Mouse (Mus musculus) fibroblast of lung, adult 2 months (primary cell): Measurements from ENCODE around the gene Shisa4.
"Not testable (repeated sequence)": the region's sequence is repeated elsewhere in the genome, so short reads cannot be mapped to it uniquely, and the experiment has no call there.

Experiments
- DNase-seq: peaks from one replicate; pipeline ENCODE4 v3.0.0-alpha.2; 2011; ENCODE audit warnings: low read depth

The Shisa4 gene

DNA sequence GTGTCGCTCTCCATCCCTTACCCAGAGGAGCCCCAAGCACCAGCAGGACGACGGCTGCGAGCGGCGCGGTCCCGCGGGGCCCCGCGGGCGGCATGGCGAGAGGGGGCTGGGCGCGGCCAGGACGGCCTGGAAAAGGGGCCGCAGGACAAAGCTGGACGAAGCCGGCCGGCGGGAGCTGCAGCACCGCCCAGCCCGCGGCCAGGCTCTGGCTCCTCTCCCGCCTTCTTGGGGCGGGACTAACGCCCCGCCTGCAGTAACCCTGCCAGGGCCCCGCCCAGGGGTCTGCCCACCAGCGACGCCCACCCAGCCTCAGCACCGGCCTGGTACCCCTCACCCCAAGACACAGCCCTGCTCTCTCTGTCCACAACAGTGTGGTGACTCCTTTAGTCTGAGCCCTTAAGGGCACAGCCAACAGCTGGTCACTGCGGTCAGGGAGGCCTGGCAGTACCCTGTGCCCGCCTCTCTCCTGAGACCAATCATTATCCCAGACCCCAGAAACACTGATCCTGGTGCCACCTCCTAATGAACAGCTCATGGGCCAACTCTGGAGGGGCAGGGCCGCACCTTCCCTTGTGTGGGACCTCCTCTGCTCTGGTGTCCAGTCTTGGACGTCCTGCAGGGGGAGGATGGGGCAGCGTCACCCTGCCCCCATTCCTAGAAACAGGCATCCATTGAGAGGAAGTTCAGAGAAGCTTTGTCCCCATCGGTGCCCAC, at the start of gene Shisa4:
Shisa4 (minus strand) TSS at position 370 of the 714 bp plus-strand sequence.
- no peak for DNase-seq

GRCm38 (mm10) chr1:135422772-135423171, 47.7 kb upstream of the Shisa4 start:
- no peak for DNase-seq

DNA sequence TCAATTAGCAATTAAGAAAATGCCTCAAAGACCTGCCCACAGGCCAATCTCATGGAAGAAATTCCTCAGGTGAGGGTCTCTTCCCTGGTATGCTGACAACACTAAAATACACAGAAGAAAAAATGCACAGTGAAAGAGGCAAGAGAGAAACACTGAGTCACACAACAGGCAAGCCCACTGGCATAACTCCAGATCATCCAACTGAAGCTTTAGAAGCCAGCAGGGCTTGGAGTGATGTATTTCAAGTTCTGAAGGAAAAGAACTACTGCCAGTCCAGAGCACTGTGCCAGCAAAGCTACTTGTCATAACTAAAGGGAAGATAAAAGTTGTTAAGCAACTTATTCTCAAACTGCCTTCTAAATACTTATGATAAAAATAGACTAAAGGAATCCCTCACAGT, 39.0 kb upstream of the Shisa4 start:
- DNase-seq: no peak

DNA sequence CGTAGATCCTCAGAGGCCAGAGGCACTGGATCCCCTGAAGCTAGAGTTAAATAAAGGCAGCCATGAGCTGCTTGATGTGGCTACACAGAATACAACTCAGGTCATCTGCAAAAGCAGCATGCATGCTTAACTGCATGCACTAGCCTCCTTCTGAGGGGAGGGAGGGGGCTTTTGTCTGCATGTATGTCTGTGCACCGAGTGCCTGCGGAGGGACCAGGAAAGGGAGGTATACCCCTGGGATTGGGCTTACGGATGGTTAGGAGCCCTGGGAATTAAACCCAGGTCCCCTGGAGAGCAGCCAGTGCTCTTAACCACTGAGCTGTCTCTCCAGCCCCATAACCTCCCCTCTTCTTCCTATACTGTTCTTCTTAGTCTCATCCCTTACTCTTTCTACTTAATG, 37.1 kb upstream of the Shisa4 start:
- no peak for DNase-seq

GRCm38 (mm10) chr1:135410967-135411366, 35.9 kb upstream of the Shisa4 start:
- DNase-seq: peak; percentile 82

GRCm38 (mm10) chr1:135408973-135409372, 33.9 kb upstream of the Shisa4 start:
- DNase-seq: no peak

DNA sequence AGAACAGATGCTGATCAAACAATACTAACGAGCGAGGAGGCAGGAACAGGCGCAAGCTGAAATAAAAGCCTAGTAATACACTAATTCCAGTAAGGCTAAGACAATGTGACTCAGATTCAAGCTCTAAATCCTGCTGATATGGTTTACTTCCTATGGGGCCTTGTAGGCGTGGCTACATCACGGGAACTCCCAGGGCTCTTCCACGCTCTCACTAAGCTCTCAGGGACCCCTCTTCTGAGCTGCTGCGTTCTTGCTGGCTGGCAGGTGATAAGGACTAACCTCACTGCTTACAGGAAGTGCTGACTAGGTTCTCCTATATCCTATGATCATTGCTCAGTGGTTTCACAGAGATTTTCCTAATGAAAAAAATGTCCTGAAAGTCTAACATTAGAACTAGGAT, 30.3 kb upstream of the Shisa4 start:
- DNase-seq: no peak

GRCm38 (mm10) chr1:135401452-135402110, 26.5 kb upstream of the Shisa4 start:
- DNase-seq: no peak

DNA sequence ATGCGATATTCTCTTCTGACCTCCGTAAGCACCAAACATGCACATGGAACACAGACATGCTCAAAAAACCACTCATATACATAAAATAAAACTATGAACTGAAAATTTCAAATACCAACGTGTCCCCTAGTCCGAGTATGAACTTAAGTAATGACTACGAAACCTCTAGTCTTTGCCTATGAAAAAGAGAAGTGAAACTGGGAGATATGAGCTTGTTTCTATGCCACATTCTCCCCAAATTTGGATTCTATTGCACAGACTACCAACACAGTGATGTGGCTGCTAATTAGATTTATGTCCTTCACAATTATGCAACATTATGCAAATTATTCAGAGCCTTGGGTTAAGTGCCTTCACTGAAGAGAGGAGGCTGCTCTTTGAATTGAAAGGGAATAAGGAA, 24.4 kb upstream of the Shisa4 start:
- DNase-seq: no peak

- DNase-seq: no peak
These were observed 10.1 kb upstream of the Shisa4 start for GRCm38 (mm10) chr1:135385161-135385560.

DNA sequence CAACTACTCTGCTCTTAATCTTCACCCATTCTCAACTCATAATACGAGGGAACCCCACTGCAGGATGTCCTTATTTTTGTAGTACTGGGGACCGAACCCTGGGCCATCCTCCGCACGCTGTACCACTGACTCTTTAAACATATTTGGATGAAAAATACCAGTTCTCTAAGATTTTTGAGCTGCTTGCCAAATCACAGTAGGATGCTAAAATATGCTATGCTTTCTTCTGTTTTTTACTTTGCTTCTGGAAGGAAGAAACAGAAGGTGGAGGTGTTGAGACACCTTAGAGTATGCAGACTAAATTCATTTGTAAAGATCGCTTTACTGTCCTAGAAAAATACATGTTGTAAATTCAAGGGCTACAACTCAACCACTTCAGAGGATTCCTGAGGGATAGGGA, 9.1 kb upstream of the Shisa4 start:
- no peak for DNase-seq

GRCm38 (mm10) chr1:135381560-135381959, 6.5 kb upstream of the Shisa4 start:
- not testable (repeated sequence) for DNase-seq

DNA sequence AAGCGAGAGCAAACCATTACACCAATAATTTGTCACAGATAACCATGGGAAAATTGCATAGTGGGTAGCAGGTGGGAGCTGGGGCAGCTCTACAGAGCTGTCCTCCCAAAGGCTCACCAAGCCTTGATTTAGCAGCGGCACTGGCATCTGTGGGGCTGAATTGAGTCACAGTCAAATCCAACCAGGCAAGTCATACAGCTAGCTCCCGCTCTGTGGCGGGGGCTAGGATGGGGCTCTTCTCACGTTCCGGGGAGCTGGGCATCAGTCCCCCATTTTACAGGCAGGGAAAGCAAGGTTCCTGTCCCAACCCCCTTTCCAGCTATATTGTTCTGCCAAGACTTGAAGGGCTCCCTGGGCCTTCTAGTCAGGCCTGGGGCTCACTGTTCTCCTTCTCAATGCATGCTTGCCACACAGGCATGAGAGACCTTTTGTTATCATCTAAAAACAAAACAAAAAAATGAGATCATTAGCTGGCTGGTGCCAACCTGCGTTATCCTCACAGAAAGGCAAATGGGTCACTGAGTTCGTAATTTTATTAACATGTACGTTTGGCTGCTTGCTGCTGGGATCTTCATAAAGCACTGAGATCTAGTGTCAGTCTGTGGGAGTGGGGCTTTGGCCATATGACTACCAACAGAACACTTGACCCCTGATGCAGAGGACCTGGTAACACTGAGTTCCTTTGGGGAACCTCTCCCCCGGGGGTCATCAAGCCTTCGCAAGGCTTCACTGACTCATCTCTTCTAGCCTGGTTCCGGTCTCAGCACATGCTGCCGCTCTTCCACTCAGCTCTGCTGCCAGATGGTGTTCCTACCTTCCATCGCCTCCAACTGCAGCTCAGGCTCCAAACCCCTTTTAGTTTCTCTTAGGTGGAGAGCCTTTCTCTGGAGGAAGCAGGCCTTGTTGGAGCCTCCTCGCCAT, 5.3 kb upstream of the Shisa4 start:
- no peak for DNase-seq

DNA sequence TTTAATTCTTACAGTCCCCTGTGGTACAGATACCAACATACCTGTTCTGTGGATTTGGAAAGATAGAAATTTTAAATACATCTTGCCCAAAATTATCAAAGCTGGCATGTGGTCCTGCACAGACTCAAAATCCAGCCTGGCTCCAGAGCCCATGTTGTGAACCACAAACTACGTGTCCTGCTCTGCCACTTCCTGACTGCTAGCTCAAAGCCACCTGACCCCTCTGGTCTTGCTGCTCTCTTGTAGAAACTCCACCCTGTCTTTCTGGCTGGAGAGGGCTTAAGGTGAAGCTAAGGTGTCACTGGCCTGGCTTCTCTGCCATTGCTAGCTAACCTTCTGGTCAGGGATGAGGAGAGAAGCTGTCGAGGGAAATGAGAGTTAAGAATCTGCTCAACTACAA, 4.0 kb upstream of the Shisa4 start:
- DNase-seq: no peak

- no peak for DNase-seq
These were observed 3.5 kb upstream of the Shisa4 start for GRCm38 (mm10) chr1:135378576-135378975.

- no peak for DNase-seq
These were observed 716 bp downstream of the Shisa4 start for GRCm38 (mm10) chr1:135374175-135374867.

GRCm38 (mm10) chr1:135373171-135373677, 1.8 kb downstream of the Shisa4 start:
- no peak for DNase-seq

- no peak for DNase-seq
These were observed 5.6 kb downstream of the Shisa4 start for GRCm38 (mm10) chr1:135369415-135369814.

- no peak for DNase-seq
These were observed 6.1 kb downstream of the Shisa4 start for GRCm38 (mm10) chr1:135368982-135369381.

DNA sequence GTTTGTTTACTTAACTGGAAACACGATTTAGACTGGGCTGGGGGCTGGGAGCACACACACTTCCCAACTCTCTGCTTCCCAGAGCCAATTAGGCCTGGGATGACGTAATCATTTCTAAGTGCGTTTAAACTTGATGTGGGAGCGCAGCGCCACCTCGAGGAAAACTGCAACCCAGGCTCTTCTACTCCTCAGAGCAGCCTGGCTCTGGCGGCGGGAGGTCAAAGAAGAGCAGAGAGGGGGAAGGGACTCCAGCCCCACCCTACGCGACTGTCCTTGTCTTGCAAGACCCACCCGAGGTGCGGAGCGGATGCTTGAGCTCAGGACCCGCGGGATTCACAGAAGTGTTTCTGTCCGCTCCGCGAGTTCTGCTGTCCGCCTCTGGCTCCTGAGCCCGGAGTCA, 6.8 kb downstream of the Shisa4 start:
- peak; percentile 83 for DNase-seq

GRCm38 (mm10) chr1:135367595-135367994, 7.4 kb downstream of the Shisa4 start:
- DNase-seq: no peak

DNA sequence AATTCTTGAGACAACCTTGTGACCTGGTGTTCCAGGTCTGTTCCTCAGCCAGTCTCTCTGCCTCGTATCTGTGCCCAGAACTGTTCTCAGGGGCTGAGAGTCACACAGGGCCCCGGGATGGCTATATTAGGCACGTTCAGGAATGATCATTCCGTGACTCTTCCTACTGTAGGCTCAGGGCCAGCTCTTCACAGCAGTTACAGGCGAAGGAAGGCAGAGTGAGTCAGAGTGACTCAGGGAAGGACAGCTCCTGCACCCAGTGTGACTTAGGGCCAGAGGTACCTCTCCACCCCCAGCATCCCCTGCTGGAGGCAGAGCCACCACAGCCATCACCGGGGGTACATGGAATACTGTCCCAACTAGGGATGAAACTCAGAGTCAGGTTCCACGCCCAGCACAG, 8.0 kb downstream of the Shisa4 start:
- no peak for DNase-seq
